Mouse (Mus musculus) kidney, adult 2 months (tissue): ENCODE results near the gene Vmn1r142.
"Not testable (repeated sequence)": the region's sequence is repeated elsewhere in the genome, so short reads cannot be mapped to it uniquely, and the experiment has no call there.

Source experiments
- CTCF ChIP-seq: fragments of 200-500 bp; conservative IDR thresholded peaks from 2 replicates; pipeline ENCODE4 v1.5.1; 2011; ENCODE audit warnings: low read depth, mild to moderate bottlenecking, control low read depth, low read length, moderate library complexity, mixed read lengths; ENCODE audit not compliant: insufficient read depth, insufficient read length
- POLR2A ChIP-seq: fragments of 200-500 bp; IDR thresholded peaks from one replicate; pipeline ENCODE4 v1.6.1; 2011; ENCODE audit warnings: low read depth, low read length, control low read depth

DNA sequence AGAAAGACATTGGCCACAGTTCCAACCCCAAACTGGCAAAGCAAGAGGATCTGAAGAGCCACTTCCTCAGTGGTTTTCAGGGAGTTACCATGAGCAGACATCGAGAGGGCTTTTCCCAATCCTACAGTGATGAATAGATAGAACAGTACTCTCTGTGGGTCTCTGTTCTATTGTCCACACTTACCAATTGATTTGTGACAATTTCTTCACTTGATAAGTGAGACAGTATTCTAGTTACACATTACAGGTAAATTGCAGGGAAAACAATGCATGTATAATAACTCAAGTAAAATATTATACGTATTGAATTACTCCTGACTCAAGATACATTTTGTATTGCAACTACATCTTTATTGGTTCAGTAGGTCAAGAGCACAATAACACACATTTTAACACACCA, 37.3 kb upstream of the Vmn1r142 start, which contains the start of gene Gm8653:
- TF ChIP-seq CTCF, POLR2A: not testable (repeated sequence)
